ENCODE assay signal across 17 mouse cellular contexts in genomic region chr4:97891611-97892010, GRCm38 (mm10).
"Had no signal": no experiment of that assay in that cellular context is flagged by ENCODE, and none has a peak within 500 bp of the region (broad histone marks: within the 10 kb centered on the region; RNA-seq: fewer than 3 reads in every experiment).

No protein-coding gene starts in this region.

- H3K9me3 ChIP-seq: limb, embryonic 12.5 days; liver, embryonic 13.5 days; midbrain, embryonic 15.5 days; neural tube, embryonic 13.5 days; stomach, embryonic 15.5 days had no signal

- H3K27me3 ChIP-seq: limb, embryonic 12.5 days; liver, embryonic 13.5 days; midbrain, embryonic 15.5 days; neural tube, embryonic 13.5 days; stomach, embryonic 15.5 days had no signal

- H3K4me1 ChIP-seq: limb, embryonic 12.5 days; stomach, embryonic 15.5 days had no signal

- ATAC-seq: lung, postnatal 0 days; midbrain, embryonic 15.5 days had no signal

- DNase-seq: kidney, adult 8-10 months; kidney, postnatal 25 days; liver; liver, embryonic 13.5 days; lung, adult 2 months; lung, postnatal 36 days; retina, postnatal 1 day; right cerebral cortex, postnatal 4 days; spleen, adult 18-20 months; thymus, adult 2 months; thymus, postnatal 25 days had no signal

- H3K27ac ChIP-seq: limb, embryonic 12.5 days; liver, embryonic 13.5 days; midbrain, embryonic 15.5 days; neural tube, embryonic 13.5 days; stomach, embryonic 15.5 days had no signal

- H3K36me3 ChIP-seq: liver, embryonic 13.5 days; midbrain, embryonic 15.5 days; neural tube, embryonic 13.5 days; stomach, embryonic 15.5 days had no signal

- H3K9ac ChIP-seq: limb, embryonic 12.5 days; liver, embryonic 13.5 days; midbrain, embryonic 15.5 days; neural tube, embryonic 13.5 days; stomach, embryonic 15.5 days had no signal

- H3K4me3 ChIP-seq: limb, embryonic 12.5 days; liver, embryonic 13.5 days; midbrain, embryonic 15.5 days; neural tube, embryonic 13.5 days; stomach, embryonic 15.5 days had no signal

- H3K4me2 ChIP-seq: limb, embryonic 12.5 days; liver, embryonic 13.5 days; midbrain, embryonic 11.5 days; midbrain, embryonic 15.5 days; neural tube, embryonic 13.5 days; stomach, embryonic 15.5 days had no signal
